Mouse (Mus musculus) megakaryocyte progenitor cell, adult 5-6 weeks (primary cell): ENCODE measurements around the gene Ece2. TPM values are rescaled to one million over a fixed set of nuclear protein-coding genes. Genes with fewer than 3 reads are reported as not detected.

Source experiments
- ATAC-seq: replicated peaks from 2 replicates; pipeline ENCODE4 v1.8.0; 2016; ENCODE audit warnings: mild to moderate bottlenecking, moderate TSS enrichment, inconsistent platforms; ENCODE audit not compliant: poor library complexity
- total RNA-seq, 2 experiments: library from RNA; stranded (forward) in 1 of 2; stranded (reverse) in 1 of 2; fragments of 157-497, 149-512 nt in 1 of 2; fragments of 200-1000 nt in 1 of 2; gene quantifications; 2 replicates each; pipeline versions ENCODE4 v1.2.3 to v1.2.4; 2015 to 2017

The Ece2 gene
- total RNA-seq (2015): 0.20 and 0.32 TPM in 2 replicates
- total RNA-seq (2017): 0.71 TPM in 1 of 2 replicates, not detected in the other

DNA sequence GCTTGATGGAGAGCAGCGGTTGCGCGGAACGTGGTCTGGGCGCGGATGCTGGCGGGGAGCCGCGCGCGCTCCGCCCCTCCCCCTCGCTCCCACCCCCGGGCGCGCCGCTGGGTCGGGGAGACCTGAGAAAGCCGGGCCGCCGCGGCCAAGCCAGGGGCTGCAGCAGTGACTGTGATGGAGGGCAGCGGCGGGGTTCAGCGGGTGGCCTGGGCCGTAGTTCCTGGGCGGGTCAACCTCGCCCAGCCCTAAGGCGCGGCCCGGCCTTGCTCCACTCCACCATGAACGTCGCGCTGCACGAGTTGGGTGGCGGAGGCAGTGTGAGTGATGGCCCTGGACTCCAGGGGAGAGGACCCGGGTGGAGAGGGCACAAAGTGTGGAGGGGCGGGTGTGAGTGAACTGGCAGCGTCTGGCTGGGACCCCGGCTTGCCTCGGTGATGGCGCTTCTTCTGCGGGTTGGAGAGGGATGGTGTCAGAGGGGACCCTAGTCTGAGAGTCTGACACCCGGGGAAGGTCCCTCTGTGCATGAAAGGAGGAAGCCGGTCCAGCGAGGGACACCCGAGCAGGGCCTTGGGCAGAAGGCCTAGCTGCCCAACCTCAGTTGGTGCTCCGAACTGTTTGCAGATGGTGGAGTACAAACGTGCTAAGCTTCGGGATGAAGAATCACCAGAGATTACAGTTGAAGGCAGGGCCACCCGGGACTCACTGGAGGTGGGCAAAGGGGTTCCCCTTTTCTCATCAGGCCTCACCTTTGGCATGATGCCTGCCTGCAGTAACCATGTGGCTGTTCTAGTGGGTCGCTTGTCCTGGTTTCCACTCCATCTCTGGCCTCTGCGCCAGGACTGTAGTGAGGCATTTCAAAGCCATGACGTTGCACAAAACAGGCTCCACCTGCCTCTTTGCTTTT lies at the start of gene Ece2:
TSS of gene Ece2 (plus strand) at position 98 of the 904 bp plus-strand sequence.
- ATAC-seq: peak; percentile 37; the same call in 1 of the 2 replicates

DNA sequence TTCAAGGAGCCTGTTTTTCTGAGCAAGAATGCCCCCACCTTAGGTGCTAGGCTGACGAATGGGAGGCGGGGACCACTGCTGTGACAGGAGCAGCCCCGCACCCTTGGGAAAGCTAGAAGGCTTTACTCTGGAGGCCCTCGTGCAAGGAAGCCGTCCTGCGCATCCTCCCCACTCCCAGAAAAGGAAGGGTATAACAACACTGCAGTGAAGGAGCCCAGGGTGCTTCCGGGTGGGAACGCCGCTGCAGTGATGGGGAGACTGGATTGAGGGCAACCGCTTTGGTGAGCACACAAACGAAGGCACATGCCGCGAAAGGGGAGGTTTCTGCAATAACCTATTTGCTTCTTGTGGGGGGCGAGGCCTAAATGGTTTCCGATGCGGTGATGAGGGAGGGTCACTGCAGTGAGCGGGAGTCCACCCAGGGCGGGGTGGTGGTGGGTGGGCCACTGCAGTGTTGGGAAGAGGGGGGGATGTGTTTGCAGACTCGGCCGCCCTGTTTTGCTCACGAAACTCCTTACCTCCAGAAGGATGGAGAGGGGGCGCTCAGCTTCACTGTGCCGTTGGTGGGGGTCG lies 40.2 kb upstream of the Ece2 start, which contains the start of gene Vwa5b2:
TSS of gene Vwa5b2 (plus strand) at position 106 of the 573 bp plus-strand sequence.
- ATAC-seq: no peak

- peak; percentile 41; the same call in 1 of the 2 replicates for ATAC-seq
These were observed 39.5 kb upstream of the Ece2 start for GRCm38 (mm10) chr16:20589939-20590679.

DNA sequence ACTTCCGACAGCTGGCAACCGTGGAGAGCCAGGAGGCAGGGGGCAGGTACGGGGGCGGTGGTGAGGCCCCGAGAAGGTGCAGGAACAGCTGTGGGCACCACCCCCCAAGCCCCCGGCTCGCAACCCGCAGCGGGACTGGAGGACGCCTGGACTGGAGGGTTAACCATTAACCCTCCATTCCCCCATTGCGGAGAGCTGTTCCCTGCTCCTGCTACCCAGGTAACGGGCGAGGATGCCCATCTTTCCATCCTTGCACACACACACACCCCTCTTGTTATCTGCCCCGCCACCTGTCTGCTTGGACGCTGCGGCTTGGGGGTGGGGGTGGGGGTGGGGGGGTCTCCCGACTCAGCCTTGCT lies 39.0 kb upstream of the Ece2 start:
- ATAC-seq: no peak

- 0 out of 2 replicates have a peak, but pooled peaks have one; percentile 7 for ATAC-seq
These were observed 38.4 kb upstream of the Ece2 start for GRCm38 (mm10) chr16:20591076-20591705.

GRCm38 (mm10) chr16:20595060-20595673 lies 34.5 kb upstream of the Ece2 start:
- ATAC-seq: peak; percentile 82

DNA sequence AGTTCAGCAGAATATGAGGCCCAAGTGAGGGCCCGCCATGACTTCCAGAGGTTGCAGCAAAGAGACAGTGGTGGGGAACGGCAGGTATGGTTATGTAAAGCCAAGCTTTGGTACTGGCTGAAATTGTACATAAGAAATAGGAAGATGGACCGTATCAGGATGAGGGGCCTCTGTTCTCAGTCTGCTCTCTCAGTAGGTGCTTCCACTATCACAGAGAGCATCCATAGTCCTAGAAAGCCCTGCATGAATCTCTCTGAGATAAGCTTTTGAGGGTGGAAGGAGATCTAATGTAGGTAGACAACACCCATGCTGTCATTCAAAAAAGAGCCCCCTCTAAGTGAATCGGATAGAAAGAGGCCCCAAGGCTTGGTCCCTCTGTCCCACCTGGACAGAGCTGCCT lies 33.9 kb upstream of the Ece2 start:
- no peak for ATAC-seq

GRCm38 (mm10) chr16:20596687-20597441 lies 32.8 kb upstream of the Ece2 start:
- ATAC-seq: no peak

DNA sequence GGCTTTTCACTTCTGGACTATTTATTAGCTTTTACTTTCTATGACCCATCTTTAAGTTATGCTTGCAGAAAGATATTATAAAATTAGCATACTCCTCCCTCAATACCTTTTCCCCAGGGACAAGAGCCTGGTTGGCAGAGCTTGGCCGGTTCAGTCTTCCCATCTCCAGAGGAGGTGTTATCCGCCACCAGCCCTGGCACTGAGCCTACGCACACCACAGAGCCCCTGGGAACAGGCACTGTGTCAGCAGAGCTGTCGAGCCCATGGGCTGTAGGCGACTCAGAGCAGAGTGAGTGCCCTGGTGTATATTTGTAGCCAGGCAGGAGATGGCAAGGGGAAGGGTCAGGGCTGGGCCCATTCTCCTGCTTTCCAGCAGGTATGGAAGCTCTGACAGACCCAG lies 29.1 kb upstream of the Ece2 start:
- ATAC-seq: no peak

- ATAC-seq: no peak
These were observed 24.9 kb upstream of the Ece2 start for GRCm38 (mm10) chr16:20604705-20605104.

- peak; percentile 83 for ATAC-seq
These were observed 18.9 kb upstream of the Ece2 start for GRCm38 (mm10) chr16:20610501-20611356.

- peak; percentile 94 for ATAC-seq
These were observed 18.0 kb upstream of the Ece2 start, which contains the start of the genes Eef1akmt4, Gm49333 and Alg3 for GRCm38 (mm10) chr16:20611357-20612227. Gene Eef1akmt4, plus strand, starts transcription at chr16:20611593. Gene Gm49333, plus strand, starts transcription at chr16:20611610. Gene Alg3, minus strand, starts transcription at chr16:20611735.

DNA sequence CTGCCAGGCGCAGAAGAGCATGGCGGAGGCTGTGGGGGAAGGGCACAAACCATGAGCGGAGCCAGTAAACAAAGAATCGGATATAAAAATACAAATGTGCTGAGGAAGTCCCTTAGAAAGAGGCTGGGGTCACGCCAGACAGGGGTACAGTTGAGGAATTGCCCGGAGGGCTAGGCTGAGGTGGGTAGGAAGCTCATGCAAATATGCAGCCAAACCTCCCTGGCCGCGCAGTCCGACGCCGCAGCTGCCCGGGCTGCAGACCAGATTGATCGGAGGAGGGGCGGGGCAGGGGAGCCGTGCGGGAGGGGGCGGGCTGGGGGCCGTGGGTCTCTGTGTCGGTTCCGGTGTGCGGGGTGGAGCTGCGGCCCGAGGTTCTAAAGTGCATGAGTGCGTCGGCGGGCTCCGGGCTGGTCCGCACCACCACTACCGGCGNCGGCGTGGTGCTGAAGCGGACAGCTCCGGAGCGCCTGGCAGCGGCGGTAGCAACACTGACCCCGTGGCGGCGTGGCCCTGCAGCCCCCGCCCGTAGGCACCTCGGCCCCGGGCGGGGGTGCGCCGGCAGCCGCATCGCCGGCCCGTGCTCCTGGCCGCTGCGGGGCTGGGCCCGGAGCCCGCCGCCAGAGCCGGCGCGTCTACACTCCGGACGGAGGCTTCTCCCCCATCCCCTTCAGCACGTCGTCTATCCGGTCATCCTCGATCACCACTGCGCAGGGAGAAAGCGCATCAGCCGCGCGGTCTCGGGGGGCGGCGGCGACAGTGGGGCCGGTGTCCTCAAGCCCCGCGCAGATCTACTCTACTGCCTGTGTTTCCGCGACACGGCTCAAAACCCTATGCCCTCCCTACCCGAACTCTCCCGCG lies 9.9 kb upstream of the Ece2 start:
- peak; percentile 68 for ATAC-seq

GRCm38 (mm10) chr16:20620399-20620735 lies 9.3 kb upstream of the Ece2 start:
- no peak for ATAC-seq

DNA sequence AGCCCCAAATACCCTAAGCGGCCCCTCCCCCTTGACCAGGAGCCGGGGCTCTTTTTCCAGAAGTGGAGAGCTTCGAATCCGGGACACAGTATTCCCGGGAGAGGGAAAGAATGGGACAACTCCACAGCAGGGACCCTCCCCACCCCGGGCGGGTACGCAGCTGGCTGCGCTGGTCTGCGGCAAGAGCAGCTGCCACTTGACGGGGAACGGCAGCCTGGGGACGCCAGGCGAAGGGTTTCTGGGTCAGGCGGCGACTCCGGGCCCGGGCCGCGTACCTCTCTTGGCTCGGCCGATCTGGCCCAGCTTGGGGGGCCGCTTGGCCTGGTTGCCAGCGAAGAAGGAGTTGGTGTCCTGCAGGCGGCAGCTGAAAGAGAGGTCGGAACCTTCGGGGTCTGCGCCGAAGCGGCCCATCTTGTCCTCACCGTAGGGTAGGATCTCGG lies 8.9 kb upstream of the Ece2 start:
- ATAC-seq: no peak

DNA sequence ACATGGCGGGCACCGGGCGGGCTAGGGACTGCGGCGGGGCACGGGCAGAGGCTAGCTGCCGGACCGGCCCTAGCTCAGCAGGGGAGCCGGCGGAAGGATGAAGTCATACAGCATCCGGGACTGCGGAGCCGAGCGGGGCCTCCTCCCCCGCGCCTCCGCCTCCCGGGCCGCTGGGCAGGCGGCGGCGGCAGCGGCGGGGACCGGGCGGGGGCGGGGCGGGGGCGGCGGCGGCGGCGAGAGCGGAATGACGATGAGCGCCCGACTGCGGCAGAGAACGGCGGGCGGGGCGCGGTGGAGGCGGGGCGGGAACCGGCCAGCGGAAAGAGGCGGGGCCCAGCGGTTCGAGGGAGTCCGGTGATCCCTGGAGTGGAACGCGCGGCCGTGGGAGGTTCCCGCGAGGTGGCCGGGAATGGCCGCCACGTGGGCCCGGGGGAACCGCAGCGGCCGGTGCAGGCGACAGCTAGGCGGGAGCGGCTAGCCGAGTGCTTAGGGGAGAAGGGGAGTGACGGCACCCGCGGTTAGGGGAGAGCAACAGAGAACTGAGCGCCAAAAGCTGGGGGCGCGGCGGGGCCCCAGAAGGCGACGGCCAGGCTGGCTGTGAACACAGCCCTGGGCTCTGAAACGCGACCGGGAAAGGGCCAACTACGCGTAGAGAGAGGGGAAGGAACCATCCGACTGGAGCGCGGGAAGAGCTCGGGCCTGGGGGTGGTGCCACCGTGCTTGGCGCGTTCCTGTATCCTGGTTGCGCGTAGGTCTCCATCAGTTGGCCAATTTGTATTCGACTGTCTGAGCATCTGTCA lies 8.2 kb upstream of the Ece2 start, which contains the start of gene Camk2n2:
TSS of gene Camk2n2 (minus strand) at position 97 of the 800 bp plus-strand sequence.
- ATAC-seq: peak; percentile 30; the same call in 1 of the 2 replicates
